Mouse (Mus musculus) G1E (cell line): ENCODE data around the gene Senp7. TPM values are rescaled to one million over a fixed set of nuclear protein-coding genes. Genes with fewer than 3 reads are reported as not detected.
"Not testable (repeated sequence)": the region's sequence is repeated elsewhere in the genome, so short reads cannot be mapped to it uniquely, and the experiment has no call there.

Experiments used
- ATAC-seq: 2 replicates; pipeline ENCODE4 v1.8.0; 2016; ENCODE audit warnings: mild to moderate bottlenecking; ENCODE audit not compliant: insufficient number of reproducible peaks, poor library complexity, low FRiP score, severe bottlenecking; ENCODE audit errors: extremely low read depth
- DNase-seq: peaks from one replicate; pipeline ENCODE4 v3.0.0; 2012; ENCODE audit warnings: low spot score
- H3K27me3 ChIP-seq: 2 replicates; pipeline ENCODE4 v1.6.1; 2012; ENCODE audit warnings: mild to moderate bottlenecking, low read length, inconsistent platforms; ENCODE audit not compliant: insufficient read depth
- H3K36me3 ChIP-seq: replicated peaks from 2 replicates; pipeline ENCODE3; 2012; ENCODE audit warnings: mild to moderate bottlenecking, inconsistent platforms
- H3K4me1 ChIP-seq: 2 replicates; pipeline ENCODE4 v1.6.1; 2012; ENCODE audit warnings: low read depth, low read length, inconsistent platforms, mixed read lengths; ENCODE audit not compliant: insufficient read depth
- H3K4me3 ChIP-seq: 2 replicates; pipeline ENCODE4 v1.5.1; 2012; ENCODE audit warnings: low read depth, mild to moderate bottlenecking, inconsistent platforms, low read length, moderate library complexity, mixed read lengths
- H3K9me3 ChIP-seq: replicated peaks from 2 replicates; pipeline ENCODE4 v1.6.1; 2012; ENCODE audit warnings: inconsistent platforms
- CTCF ChIP-seq: IDR thresholded peaks from 2 replicates; pipeline ENCODE4 v1.5.1; 2012; ENCODE audit warnings: low read depth, low read length, inconsistent platforms, mixed read lengths
- GATA1 ChIP-seq: IDR thresholded peaks from 2 replicates; pipeline ENCODE4 v1.6.1; 2012; ENCODE audit warnings: borderline replicate concordance, low read length, inconsistent platforms, mixed read lengths
- GATA2 ChIP-seq: IDR thresholded peaks from 2 replicates; pipeline ENCODE4 v1.6.1; 2012; ENCODE audit warnings: low read depth, low read length, inconsistent platforms, borderline replicate concordance
- POLR2AphosphoS5 ChIP-seq: IDR thresholded peaks from 2 replicates; pipeline ENCODE4 v1.6.1; 2012; ENCODE audit warnings: low read depth, low read length, inconsistent platforms; ENCODE audit not compliant: insufficient replicate concordance
- TAL1 ChIP-seq: conservative IDR thresholded peaks from 2 replicates; pipeline ENCODE4 v1.6.1; 2012; ENCODE audit warnings: low read depth, low read length, inconsistent platforms, mixed read lengths
- polyA plus RNA-seq: library from polyadenylated mRNA; stranded (reverse); fragments of >175 nt; gene quantifications from 2 replicates; pipeline ENCODE4 v1.2.3, GENCODE M21; 2012
- total RNA-seq, 2 experiments: library from RNA; stranded (forward) in 1 of 2; stranded (reverse) in 1 of 2; fragments of 200-1000 nt in 1 of 2; fragments of >200 nt in 1 of 2; fragmentation: Nextera tagmentation in 1 of 2; gene quantifications; 2 replicates each; pipeline ENCODE4 v1.2.3; 2014 to 2017

Senp7 gene
- 115 and 130 TPM in 2 replicates for total RNA-seq (2014; fragmentation: Nextera tagmentation)
- total RNA-seq (2017): 29.4 and 37.4 TPM in 2 replicates
- polyA plus RNA-seq: 18.6 and 20.5 TPM in 2 replicates

GRCm38 (mm10) chr16:56048038-56048437 is at the start of gene Senp7:
TSS of gene Senp7 (plus strand) at chr16:56048338.
- not testable (repeated sequence) for H3K36me3 ChIP-seq, H3K4me3 ChIP-seq, ATAC-seq, H3K9me3 ChIP-seq, H3K4me1 ChIP-seq, H3K27me3 ChIP-seq, DNase-seq

GRCm38 (mm10) chr16:56006798-56007197 is 41.3 kb upstream of the Senp7 start:
- DNase-seq: no peak
- no peak for TF ChIP-seq POLR2AphosphoS5
- no peak for TF ChIP-seq GATA1
- no peak for TF ChIP-seq GATA2
- TF ChIP-seq TAL1: no peak
- TF ChIP-seq CTCF: no peak
- no peak for ATAC-seq
- Histone ChIP-seq H3K9me3 (no peaks in the 10 kb centered on the region), H3K36me3 (peaks cover 82% of the 10 kb centered on the region), H3K4me1 (peaks cover 19% of the 10 kb centered on the region), H3K27me3 (no peaks in the 10 kb centered on the region), H3K4me3 (no peak overlapping the region)

GRCm38 (mm10) chr16:56008862-56009261 is 39.3 kb upstream of the Senp7 start:
- Histone ChIP-seq H3K9me3 (no peaks in the 10 kb centered on the region; the same call in 1 of the 2 replicates), H3K27me3 (no peaks in the 10 kb centered on the region), H3K4me1 (peaks cover 21% of the 10 kb centered on the region), H3K36me3 (peaks cover 78% of the 10 kb centered on the region), H3K4me3 (no peak overlapping the region)
- DNase-seq (no peak), ATAC-seq (peak; percentile 40; the same call in 1 of the 2 replicates)
- TF ChIP-seq GATA2: no peak

GRCm38 (mm10) chr16:56012789-56013743 is 35.1 kb upstream of the Senp7 start:
- TF ChIP-seq CTCF (no peak), GATA1 (no peak), TAL1 (no peak), POLR2AphosphoS5 (no peak), GATA2 (no peak)
- H3K9me3 ChIP-seq: no peaks in the 10 kb centered on the region; the same call in 1 of the 2 replicates
- DNase-seq (no peak), ATAC-seq (no peak)
- no peak overlapping the region for H3K4me3 ChIP-seq
- H3K27me3 ChIP-seq: no peaks in the 10 kb centered on the region
- peaks cover 29% of the 10 kb centered on the region for H3K4me1 ChIP-seq
- H3K36me3 ChIP-seq: peaks cover 66% of the 10 kb centered on the region

GRCm38 (mm10) chr16:56014076-56014475 is 34.1 kb upstream of the Senp7 start:
- H3K36me3 ChIP-seq: peaks cover 73% of the 10 kb centered on the region
- DNase-seq (no peak), ATAC-seq (no peak)
- H3K27me3 ChIP-seq: no peaks in the 10 kb centered on the region
- H3K4me3 ChIP-seq: no peak overlapping the region
- no peaks in the 10 kb centered on the region; the same call in 1 of the 2 replicates for H3K9me3 ChIP-seq
- peaks cover 23% of the 10 kb centered on the region for H3K4me1 ChIP-seq
- TF ChIP-seq POLR2AphosphoS5 (no peak), GATA1 (no peak), TAL1 (no peak), GATA2 (no peak), CTCF (no peak)

- TF ChIP-seq GATA2 (no peak), TAL1 (no peak), GATA1 (no peak), POLR2AphosphoS5 (no peak), CTCF (no peak)
- H3K9me3 ChIP-seq: no peaks in the 10 kb centered on the region
- H3K36me3 ChIP-seq: peaks cover 65% of the 10 kb centered on the region
- H3K4me1 ChIP-seq: peaks cover 13% of the 10 kb centered on the region; the same call in 1 of the 2 replicates
- no peaks in the 10 kb centered on the region for H3K27me3 ChIP-seq
- no peak for DNase-seq
- no peak overlapping the region for H3K4me3 ChIP-seq
- no peak for ATAC-seq
Measured at GRCm38 (mm10) chr16:56019660-56020059, 28.5 kb upstream of the Senp7 start.
